Mouse (Mus musculus) cerebellum, postnatal 25 days (tissue): Measurements from ENCODE around the gene Upk3bl.

Experiments used
- DNase-seq, 2 experiments: peaks; one replicate each; pipeline ENCODE4 v3.0.0; 2021; ENCODE audit warnings: mixed read lengths in 2 of 2

Gene Upk3bl

GRCm38 (mm10) chr5:136054301-136055077 is at the start of gene Upk3bl:
Gene Upk3bl, plus strand, starts transcription at chr5:136054492.
- DNase-seq, result no peak

DNA sequence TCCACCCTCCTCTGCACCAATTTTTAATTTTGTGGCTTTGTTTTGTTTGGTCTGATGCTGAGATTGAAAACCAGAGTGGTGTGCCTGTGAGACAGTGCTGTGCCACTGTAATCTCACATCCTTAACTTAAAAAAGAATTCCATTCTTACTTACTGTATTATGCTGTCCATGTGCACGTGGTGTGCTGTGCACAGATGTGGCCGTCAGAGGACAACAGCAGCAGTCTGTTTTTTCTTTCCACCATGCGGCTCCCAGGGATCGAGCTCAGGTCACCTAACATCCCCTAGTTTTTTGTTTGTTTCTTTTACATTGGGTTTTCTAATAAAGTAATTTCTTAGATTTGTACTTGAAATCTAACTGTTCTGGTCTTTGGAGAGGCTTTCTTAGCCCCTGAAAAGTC is 49.8 kb upstream of the Upk3bl start:
- DNase-seq, result no peak

- DNase-seq, result no peak
Observed at GRCm38 (mm10) chr5:136007745-136008144, 46.5 kb upstream of the Upk3bl start.

- no peak for DNase-seq
Observed at GRCm38 (mm10) chr5:136014877-136015276, 39.4 kb upstream of the Upk3bl start.

- DNase-seq, result no peak
Observed at GRCm38 (mm10) chr5:136015586-136015985, 38.7 kb upstream of the Upk3bl start.

DNA sequence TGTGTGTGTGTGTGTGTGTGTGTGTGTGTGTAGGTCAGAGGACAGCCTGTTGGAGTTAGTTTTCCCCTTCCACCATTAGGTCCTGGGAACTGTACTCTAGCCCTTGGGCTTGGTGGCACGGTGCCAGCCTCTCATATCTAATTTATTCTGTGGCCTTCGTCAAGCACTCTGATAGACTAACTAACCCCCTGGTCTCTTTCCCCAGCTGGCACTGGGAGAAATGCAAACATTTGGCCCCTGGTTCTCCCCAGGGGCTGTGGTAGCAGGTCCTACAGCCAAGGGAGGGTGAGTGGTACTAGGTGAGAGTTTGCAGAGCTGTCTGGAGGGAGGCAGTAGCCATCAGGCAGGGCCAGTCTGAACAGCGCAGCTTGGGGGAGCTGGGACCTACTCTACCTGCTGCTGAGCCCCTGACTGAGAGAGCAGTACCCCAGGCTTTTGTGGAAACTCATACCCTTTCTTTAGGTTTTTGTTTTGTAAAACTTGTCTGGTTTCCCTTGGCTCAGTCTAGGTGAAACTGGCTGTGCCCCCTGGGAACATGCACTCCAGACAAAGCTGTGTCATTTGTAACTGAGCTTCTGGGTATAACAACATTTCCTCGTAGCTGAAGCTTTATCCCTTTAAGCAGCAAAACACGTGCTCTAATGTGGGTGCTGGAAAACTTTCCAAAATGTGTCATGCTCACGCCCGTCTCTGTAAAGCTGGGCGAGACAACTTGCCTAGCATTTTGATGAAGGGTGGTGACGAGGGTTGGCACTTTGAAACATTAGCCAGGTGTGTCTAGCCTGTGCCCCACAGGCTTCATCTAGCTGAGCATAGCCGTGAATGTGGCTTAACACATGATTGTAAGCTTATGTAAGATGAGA is 38.0 kb upstream of the Upk3bl start:
- peak in 1 of 2 experiments; percentile 43 for DNase-seq

- no peak for DNase-seq
Observed at GRCm38 (mm10) chr5:136017262-136017661, 37.0 kb upstream of the Upk3bl start.

DNA sequence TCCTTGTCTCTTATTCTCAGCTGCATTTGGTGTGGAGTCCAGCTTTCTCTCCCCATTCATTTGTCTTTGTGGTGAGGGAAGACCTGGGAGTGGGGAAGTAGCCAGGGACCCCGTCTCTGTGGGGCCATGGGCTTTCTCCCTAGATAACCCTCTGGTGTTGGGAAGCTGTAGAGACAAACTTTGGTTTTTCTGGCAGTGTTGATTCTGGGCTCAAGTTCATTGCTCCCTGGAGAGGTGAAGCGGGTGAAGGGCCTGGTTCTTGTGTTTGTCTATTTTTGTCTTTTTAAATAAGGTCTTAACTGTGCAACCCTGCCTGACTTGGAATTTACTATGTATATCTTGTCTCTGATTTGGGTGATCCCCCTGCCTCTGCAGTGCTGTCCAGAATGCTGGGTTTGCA is 35.6 kb upstream of the Upk3bl start:
- DNase-seq, result no peak

GRCm38 (mm10) chr5:136019907-136020306 is 34.4 kb upstream of the Upk3bl start:
- no peak for DNase-seq

DNA sequence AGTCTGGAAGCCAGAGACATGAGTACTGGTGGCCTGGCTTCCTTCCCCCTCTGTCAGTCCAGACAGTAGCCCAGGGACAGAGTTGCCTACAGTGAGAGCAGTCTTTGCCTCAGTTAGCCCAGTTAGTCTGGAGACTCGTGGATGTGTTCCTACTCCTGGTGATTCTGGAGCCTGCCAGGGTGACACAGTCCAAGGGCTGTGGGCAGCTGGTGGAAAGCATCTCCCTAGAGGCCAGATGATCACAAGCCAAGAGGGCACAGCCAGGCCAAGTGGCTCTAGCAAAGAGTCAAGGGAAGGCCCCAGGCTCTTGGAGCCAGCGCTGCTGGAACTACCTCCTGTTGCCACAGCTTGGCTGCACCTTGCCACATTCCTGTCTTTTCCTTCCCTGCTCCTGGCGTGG is 28.6 kb upstream of the Upk3bl start:
- DNase-seq, result peak; percentile 34 to 56

- no peak for DNase-seq
Observed at GRCm38 (mm10) chr5:136026859-136027258, 27.4 kb upstream of the Upk3bl start.

- no peak for DNase-seq
Observed at GRCm38 (mm10) chr5:136027612-136028311, 26.5 kb upstream of the Upk3bl start.

- no peak for DNase-seq
Observed at GRCm38 (mm10) chr5:136034868-136035267, 19.4 kb upstream of the Upk3bl start.

DNA sequence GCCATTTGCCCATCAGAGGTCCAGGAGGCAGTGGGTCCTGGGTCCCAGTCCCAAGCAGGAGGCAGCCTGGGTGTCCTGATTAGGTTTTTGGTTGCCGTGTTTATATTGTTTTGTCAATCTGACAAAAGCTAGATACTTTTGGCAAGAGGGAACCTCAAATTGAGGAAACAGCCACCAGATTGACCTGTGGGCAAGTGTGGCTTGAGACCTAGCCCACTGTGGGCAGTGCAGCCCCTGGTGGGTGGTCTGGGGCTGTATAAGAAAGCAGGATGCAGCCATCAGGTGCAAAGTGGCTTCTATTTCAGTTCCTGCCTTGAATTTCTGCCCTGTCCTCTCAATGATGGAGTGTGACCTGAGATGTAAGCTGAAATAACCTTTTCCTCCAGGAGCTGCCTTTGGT is 19.0 kb upstream of the Upk3bl start:
- DNase-seq, result no peak

GRCm38 (mm10) chr5:136036667-136037066 is 17.6 kb upstream of the Upk3bl start:
- no peak for DNase-seq

- DNase-seq, result no peak
Observed at GRCm38 (mm10) chr5:136038258-136039214, 15.8 kb upstream of the Upk3bl start, which contains the start of gene Upk3b. Gene Upk3b, plus strand, starts transcription at chr5:136038496.

- no peak for DNase-seq
Observed at GRCm38 (mm10) chr5:136040210-136040609, 14.1 kb upstream of the Upk3bl start.

DNA sequence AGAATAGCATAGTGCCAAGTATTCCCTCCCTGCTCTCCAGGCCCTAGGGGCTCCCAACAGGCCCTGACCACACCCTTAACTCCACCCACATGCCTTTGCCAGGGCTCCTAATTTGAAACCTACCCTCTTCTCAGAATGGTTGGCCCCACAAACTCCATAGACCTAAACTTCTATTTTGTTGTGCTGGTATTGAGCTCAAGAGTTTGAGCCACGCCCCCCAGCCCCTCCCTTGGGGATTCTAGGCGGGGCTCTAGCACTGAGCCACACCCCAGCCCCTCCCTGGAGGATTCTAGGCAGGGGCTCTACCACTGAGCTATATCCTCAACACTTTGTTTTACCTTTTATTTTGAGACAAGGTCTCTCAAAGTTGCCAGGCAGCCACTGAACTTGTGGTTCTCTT is 13.0 kb upstream of the Upk3bl start:
- no peak for DNase-seq

DNA sequence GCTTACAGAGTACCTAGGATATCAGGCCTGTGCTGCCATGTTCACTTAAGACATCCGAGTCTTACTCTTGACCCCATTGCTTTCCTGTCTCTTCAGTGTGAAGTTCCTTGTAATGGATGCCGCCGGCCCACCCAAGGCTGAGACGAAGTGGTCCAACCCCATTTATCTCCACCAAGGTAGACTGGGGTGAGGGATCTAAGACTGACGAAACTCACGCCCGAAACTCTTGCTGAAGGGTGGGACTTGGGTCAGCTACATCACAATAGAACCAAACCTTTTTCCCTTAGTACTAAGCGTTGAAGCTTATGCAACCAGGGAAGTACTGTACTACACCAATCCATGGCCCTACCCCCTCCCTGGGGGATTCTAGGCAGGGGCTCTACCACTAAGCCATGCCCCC is 12.6 kb upstream of the Upk3bl start:
- no peak for DNase-seq

- peak in 1 of 2 experiments; percentile 18 for DNase-seq
Observed at GRCm38 (mm10) chr5:136044865-136045264, 9.4 kb upstream of the Upk3bl start.

- DNase-seq, result peak; percentile 31 to 46
Observed at GRCm38 (mm10) chr5:136045408-136045807, 8.9 kb upstream of the Upk3bl start.

DNA sequence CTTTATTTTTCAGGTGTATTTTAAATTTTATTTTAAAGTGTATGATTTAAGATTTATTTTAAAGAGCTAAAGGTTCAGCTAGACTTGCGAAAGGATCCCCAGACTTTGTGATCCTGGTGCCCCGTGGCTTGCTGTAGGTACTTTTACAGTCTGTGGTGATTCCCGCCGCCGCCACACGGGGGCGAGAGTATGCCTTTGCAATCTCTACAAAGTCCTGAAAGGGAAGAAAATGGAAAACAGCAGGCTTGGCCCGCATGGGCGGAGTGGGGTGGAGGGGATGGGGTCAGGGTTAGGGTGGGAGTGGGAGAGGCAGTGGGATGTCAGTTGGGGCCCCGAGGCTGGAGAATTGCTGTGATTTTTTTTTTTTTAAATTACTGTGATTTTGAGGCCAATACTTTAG is 8.3 kb upstream of the Upk3bl start:
- DNase-seq, result peak; percentile 85 to 93
